Mouse (Mus musculus) ES-Bruce4 (cell line): ENCODE data around the gene Olfr544.

Experiments used
- CTCF ChIP-seq: IDR thresholded peaks from one replicate; pipeline ENCODE4 v1.8.1; 2011; ENCODE audit warnings: low read depth, low read length
- EP300 ChIP-seq: IDR thresholded peaks from 2 replicates; pipeline ENCODE4 v1.6.1; 2011; ENCODE audit warnings: low read depth, low read length; ENCODE audit not compliant: insufficient read depth

GRCm38 (mm10) chr7:102477377-102477776 is 10.7 kb downstream of the Olfr544 start:
- TF ChIP-seq EP300 (no peak), CTCF (peak; percentile 51)
